Mouse (Mus musculus) brain, embryonic 18.5 days (tissue): ENCODE measurements at regions not wholly inside any gene's neighbourhood (a gene's known extent, or its start where the extent isn't known, plus 50 kb on each side); places are given as distances from the start of the nearest gene placed in this dataset.

Experiments used
- DNase-seq: peaks from one replicate; pipeline ENCODE4 v3.0.0-alpha.2; 2012; ENCODE audit warnings: low read depth, low spot score

- no peak for DNase-seq
Measured at GRCm38 (mm10) chr1:183504103-183504841, 86.3 kb downstream of the Hhipl2 start.

- no peak for DNase-seq
Measured at GRCm38 (mm10) chr1:183507893-183508292, 89.9 kb downstream of the Hhipl2 start.

- no peak for DNase-seq
Measured at GRCm38 (mm10) chr1:183510759-183511158, 92.7 kb downstream of the Hhipl2 start.

- no peak for DNase-seq
Measured at GRCm38 (mm10) chr1:183513876-183514275, 95.9 kb downstream of the Hhipl2 start.

- no peak for DNase-seq
Measured at GRCm38 (mm10) chr1:183514281-183514983, 96.4 kb downstream of the Hhipl2 start.

GRCm38 (mm10) chr1:183514984-183515287 is 96.9 kb downstream of the Hhipl2 start:
- DNase-seq: no peak

- DNase-seq: no peak
Measured at GRCm38 (mm10) chr1:183516167-183516566, 98.2 kb downstream of the Hhipl2 start.

GRCm38 (mm10) chr1:183517236-183517635 is 99.2 kb downstream of the Hhipl2 start:
- no peak for DNase-seq

- no peak for DNase-seq
Measured at GRCm38 (mm10) chr1:183521569-183521968, 103.6 kb downstream of the Hhipl2 start.

GRCm38 (mm10) chr1:183533386-183533785 is 115.4 kb downstream of the Hhipl2 start:
- no peak for DNase-seq

- no peak for DNase-seq
Measured at GRCm38 (mm10) chr1:183548752-183549387, 130.9 kb downstream of the Hhipl2 start.

- DNase-seq: no peak
Measured at GRCm38 (mm10) chr1:183552617-183553016, 134.6 kb downstream of the Hhipl2 start.

GRCm38 (mm10) chr1:183553219-183553618 is 135.2 kb downstream of the Hhipl2 start:
- DNase-seq: no peak

- DNase-seq: peak; percentile 10
Measured at GRCm38 (mm10) chr1:183562853-183563252, 144.8 kb downstream of the Hhipl2 start.

GRCm38 (mm10) chr1:183573621-183574585 is 155.9 kb downstream of the Hhipl2 start:
- no peak for DNase-seq

GRCm38 (mm10) chr1:183584861-183585260 is 166.8 kb downstream of the Hhipl2 start:
- DNase-seq: no peak

GRCm38 (mm10) chr1:183586406-183586805 is 168.4 kb downstream of the Hhipl2 start:
- no peak for DNase-seq

GRCm38 (mm10) chr1:183595306-183595705 is 177.3 kb downstream of the Hhipl2 start:
- DNase-seq: no peak

GRCm38 (mm10) chr1:183600466-183600865 is 182.5 kb downstream of the Hhipl2 start:
- no peak for DNase-seq

GRCm38 (mm10) chr1:183611966-183612694 is 194.1 kb downstream of the Hhipl2 start:
- no peak for DNase-seq
